Mouse (Mus musculus): ENCODE measurements at regions not wholly inside any gene's neighbourhood (a gene's known extent, or its start where the extent isn't known, plus 50 kb on each side); places are given as distances from the start of the nearest gene placed in this dataset.

DNA sequence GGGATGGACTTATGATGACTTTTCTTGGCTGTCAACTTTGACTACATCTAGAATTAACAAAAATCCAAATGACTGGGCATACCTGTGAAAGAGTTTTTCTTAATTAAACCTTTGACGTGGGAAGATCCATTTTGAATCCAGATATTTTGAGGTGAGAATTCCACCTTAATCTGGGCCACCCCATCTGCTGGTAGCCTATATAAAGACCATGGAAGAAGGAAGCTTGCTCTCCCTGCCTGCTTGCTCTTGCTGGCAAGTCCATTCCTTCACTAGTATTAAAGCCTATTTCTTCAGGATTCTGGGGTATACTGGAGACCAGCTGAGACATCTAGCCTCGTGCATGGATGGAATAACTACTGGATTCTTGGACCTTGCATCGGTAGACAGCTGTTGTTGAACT lies 80.9 kb upstream of the Fndc3a start:
- intact Hi-C loops (cut with DNase I), result no loop called here

GRCm38 (mm10) chr14:72786929-72787328 lies 77.1 kb upstream of the Fndc3a start:
- intact Hi-C loops (cut with DNase I), result no loop called here
- DNase-seq, result no peak

More for the DNA sequence above, 80.9 kb upstream of the Fndc3a start:
- no peak for DNase-seq

DNA sequence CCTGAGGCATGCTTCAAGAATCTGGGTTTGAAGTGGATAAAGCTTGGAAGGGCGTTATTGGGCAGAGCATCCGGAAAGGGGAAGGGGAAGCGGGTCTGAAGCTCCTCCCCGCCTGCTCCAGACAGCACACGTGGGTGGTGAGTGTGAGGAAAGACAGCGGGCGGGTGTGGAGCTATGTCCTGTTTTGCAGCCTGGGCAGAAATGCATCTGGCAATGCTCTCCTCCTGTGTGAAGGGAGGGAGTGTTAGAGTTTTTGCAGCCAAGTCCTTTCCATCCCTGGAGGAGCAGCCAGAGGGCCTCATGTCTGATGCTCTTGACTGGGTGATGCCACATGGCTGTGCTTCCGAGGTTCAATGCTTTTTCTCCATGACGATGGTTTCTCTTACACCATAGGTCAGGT lies 73.4 kb upstream of the Fndc3a start:
- intact Hi-C loops (cut with DNase I), result no loop called here
- peak; percentile 28 to 39 for DNase-seq

DNA sequence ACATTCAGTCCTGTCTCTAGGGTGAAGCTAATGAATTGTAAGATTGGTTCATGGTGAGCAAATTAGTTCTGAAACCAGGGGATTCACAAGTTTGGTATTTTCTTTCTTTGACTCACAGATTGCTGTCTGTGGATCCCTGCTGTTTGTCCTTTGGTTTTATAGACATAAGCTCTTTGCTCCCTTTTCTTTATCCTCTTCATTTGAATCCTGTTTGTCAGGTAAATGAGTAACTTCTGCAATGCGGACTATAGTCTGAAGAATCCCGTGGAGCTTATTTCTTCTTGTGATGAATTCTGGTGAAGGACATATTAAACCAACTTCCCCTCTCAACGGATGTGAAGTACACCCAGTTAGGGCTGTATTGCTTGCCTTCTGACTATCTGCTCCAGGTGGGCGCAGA lies 69.6 kb upstream of the Fndc3a start:
- intact Hi-C loops (cut with DNase I), result no loop called here
- DNase-seq, result no peak

GRCm38 (mm10) chr14:72778756-72779155 lies 69.0 kb upstream of the Fndc3a start:
- no peak for DNase-seq
- intact Hi-C loops (cut with DNase I), result no loop called here

GRCm38 (mm10) chr14:72777927-72778560 lies 68.2 kb upstream of the Fndc3a start:
- DNase-seq, result no peak
- intact Hi-C loops (cut with DNase I), result no loop called here

- intact Hi-C loops (cut with DNase I), result no loop called here
- no peak for DNase-seq
These were observed 60.4 kb upstream of the Fndc3a start for GRCm38 (mm10) chr14:72770237-72770636.

DNA sequence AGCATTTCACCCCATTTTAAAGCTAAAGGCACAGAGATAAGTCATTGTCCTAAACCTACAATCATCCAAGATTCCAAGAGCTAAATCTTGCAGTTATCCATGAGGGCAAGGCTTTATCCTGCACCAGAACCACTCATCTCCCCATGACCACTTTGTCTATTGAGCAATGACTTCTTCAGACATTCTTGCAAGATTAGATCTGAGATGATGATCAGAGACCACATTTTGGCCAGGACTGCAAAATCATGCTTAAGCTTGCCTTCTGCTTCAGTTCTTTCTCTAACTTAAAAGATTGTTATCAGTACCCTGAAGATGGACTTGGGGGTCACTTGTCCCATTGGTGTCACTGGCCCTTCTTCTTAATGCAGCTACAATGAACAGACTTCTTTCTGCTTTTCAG lies 50.3 kb upstream of the Fndc3a start:
- no peak for DNase-seq
- intact Hi-C loops (cut with DNase I), result no loop called here
